Mouse (Mus musculus): ENCODE measurements at regions not wholly inside any gene's neighbourhood (a gene's known extent, or its start where the extent isn't known, plus 50 kb on each side); places are given as distances from the start of the nearest gene placed in this dataset.

DNA sequence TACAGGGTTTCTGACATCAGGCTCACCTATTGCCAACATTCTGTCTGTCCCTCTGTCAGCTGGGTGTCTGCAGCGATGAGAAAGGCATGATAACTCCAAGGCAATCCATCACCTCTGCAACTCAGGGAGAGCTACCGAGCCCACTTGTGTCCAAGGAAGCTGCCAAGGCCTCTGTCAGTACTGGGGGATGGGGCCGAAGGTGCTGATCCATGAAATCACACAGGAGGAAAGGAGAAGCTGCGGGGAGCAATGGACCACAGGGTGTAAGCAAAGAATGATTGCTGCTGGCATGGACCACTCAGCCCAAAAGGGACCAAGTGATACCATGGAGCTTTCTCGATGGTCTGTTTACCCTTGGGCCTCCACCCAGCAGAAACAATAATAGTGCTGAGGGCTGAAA lies 67.5 kb upstream of the Mid1ip1 start:
- no peak for DNase-seq (ENCODE audit: low read depth, low spot score)

DNA sequence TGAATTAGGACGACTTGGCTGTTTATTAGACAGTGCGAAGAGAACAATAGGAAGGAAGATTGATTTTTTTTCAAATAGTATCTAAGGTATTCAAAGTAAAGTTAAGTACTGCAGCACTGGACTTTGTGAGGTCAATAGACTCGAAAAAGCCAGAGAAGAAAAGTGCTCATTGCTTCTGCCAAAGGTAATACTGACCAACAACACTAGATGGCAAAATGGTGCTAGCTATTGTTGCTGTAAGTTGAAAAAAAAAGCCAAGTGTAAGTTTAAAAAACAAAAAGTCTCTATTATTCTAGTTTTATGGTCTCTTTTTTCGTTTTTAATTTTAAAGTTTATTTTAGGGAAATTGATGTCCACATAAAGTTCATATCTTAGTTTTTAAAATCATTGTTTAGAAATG lies 63.9 kb upstream of the Mid1ip1 start:
- DNase-seq (ENCODE audit: low read depth, low spot score), result peak; percentile 26

Data from CD4-positive, CD25-positive, alpha-beta regulatory T cell, adult 2 months (primary cell).